Mouse (Mus musculus): ENCODE data around the gene Nlgn1. TPM values are rescaled to one million over a fixed set of nuclear protein-coding genes. Genes with fewer than 3 reads are reported as not detected.

Nlgn1 gene
- polyA plus RNA-seq, 1 experiment from 2014 or later: 15.9 TPM

DNA sequence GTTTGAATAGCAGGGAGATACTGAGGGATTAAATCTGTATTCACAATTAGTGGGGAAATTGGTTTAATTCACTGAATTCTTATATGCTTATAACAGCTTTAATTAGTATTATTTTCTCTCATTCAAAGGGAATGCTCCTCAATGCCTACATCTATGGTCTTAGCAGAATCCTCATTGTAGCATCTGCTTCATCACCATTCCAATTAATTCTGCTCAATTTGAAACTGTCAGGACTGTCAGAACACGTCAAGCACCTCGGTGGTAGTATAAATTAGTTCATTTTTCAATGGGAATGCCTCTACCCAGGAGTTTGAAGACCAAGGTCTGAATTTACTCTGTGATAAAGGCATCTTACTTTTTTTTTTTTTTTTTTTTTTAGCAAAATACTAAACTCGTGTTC, 158.6 kb downstream of the Nlgn1 start:
- H3K4me1 ChIP-seq (ENCODE audit: control insufficient read depth, insufficient read depth, low read length): peaks cover 5% of the 10 kb centered on the region; the same call in 1 of the 2 replicates
- WGBS: 16% methylated on average over 3 of the region's 3 CpGs
- peak; percentile 75 for DNase-seq (ENCODE audit: low spot score)
- no peaks in the 10 kb centered on the region for H3K9me3 ChIP-seq (replicated peaks; ENCODE audit: control insufficient read depth, low read length)
- ATAC-seq: peak; percentile 86
- H3K27ac ChIP-seq (ENCODE audit: low read depth, low read length): no peak overlapping the region
- H3K4me3 ChIP-seq (ENCODE audit: low read depth, low read length): no peak overlapping the region
- no peaks in the 10 kb centered on the region for H3K36me3 ChIP-seq (ENCODE audit: control insufficient read depth, insufficient read depth, low read length)
- H3K27me3 ChIP-seq (replicated peaks; ENCODE audit: control insufficient read depth, insufficient read depth, low read length): no peaks in the 10 kb centered on the region
- H3K9ac ChIP-seq (ENCODE audit: low read length): no peak overlapping the region
- H3K4me2 ChIP-seq (ENCODE audit: low read length): no peak overlapping the region

DNA sequence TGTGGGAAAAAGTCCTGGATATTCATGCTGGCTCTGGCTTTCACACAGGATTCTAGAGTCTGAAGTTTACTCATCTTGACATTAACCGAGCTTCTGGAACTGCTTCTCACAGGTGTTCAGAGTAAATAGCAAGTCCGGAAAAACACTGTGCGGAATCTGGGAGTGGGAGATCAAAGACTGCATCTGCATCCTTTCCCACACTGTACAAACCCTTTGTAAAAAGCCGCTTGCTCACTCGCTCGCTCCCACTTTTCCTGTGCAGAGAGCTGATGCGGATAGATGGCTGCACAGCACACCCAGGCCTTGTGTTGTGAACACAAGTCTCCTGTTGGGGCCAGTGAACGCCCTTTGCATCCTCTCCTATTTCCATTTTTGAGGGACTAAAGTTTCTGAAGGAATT, 165.5 kb downstream of the Nlgn1 start:
- ATAC-seq (no peak), DNase-seq (ENCODE audit: low spot score) (no peak)
- no peak overlapping the region for H3K27ac ChIP-seq (ENCODE audit: low read depth, low read length)
- no peaks in the 10 kb centered on the region for H3K9me3 ChIP-seq (replicated peaks; ENCODE audit: control insufficient read depth, low read length)
- H3K9ac ChIP-seq (ENCODE audit: low read length): no peak overlapping the region
- 81% methylated on average over 8 of the region's 8 CpGs for WGBS
- no peaks in the 10 kb centered on the region for H3K36me3 ChIP-seq (ENCODE audit: control insufficient read depth, insufficient read depth, low read length)
- no peak overlapping the region for H3K4me3 ChIP-seq (ENCODE audit: low read depth, low read length)
- no peaks in the 10 kb centered on the region for H3K27me3 ChIP-seq (replicated peaks; ENCODE audit: control insufficient read depth, insufficient read depth, low read length)
- no peaks in the 10 kb centered on the region for H3K4me1 ChIP-seq (ENCODE audit: control insufficient read depth, insufficient read depth, low read length)
- H3K4me2 ChIP-seq (ENCODE audit: low read length): no peak overlapping the region

DNA sequence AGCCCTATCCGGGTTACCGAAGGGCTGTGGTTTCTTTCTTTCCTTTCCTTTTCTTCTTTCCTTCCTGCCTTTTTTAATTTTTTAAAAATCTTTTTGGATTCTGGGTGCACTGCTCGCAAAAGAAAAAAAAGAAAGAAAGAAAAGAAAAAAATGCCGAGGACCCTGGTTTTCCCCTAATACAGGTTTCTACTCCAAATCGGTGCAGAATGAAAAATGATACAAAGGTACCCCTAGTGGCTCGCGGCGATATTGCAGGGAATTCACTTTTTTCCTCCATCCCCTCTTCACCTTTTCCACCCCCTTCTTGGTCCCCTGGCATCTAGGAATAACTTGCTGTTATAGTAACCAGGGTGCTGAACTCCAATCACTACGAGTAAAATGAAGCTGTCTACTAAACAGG, 178.5 kb downstream of the Nlgn1 start:
- Histone ChIP-seq H3K9me3 (replicated peaks; ENCODE audit: control insufficient read depth, low read length) (no peaks in the 10 kb centered on the region), H3K36me3 (ENCODE audit: control insufficient read depth, insufficient read depth, low read length) (no peaks in the 10 kb centered on the region), H3K4me1 (ENCODE audit: control insufficient read depth, insufficient read depth, low read length) (peaks cover 9% of the 10 kb centered on the region; the same call in 1 of the 2 replicates), H3K27ac (ENCODE audit: low read depth, low read length) (no peak overlapping the region), H3K27me3 (replicated peaks; ENCODE audit: control insufficient read depth, insufficient read depth, low read length) (no peaks in the 10 kb centered on the region), H3K4me3 (ENCODE audit: low read depth, low read length) (peak overlapping the region; percentile 53), H3K9ac (ENCODE audit: low read length) (peak overlapping the region; percentile 62), H3K4me2 (ENCODE audit: low read length) (peak overlapping the region; percentile 48)
- ATAC-seq (peak; percentile 62), DNase-seq (ENCODE audit: low spot score) (peak; percentile 86)
- 0% methylated on average over 9 of the region's 9 CpGs for WGBS

DNA sequence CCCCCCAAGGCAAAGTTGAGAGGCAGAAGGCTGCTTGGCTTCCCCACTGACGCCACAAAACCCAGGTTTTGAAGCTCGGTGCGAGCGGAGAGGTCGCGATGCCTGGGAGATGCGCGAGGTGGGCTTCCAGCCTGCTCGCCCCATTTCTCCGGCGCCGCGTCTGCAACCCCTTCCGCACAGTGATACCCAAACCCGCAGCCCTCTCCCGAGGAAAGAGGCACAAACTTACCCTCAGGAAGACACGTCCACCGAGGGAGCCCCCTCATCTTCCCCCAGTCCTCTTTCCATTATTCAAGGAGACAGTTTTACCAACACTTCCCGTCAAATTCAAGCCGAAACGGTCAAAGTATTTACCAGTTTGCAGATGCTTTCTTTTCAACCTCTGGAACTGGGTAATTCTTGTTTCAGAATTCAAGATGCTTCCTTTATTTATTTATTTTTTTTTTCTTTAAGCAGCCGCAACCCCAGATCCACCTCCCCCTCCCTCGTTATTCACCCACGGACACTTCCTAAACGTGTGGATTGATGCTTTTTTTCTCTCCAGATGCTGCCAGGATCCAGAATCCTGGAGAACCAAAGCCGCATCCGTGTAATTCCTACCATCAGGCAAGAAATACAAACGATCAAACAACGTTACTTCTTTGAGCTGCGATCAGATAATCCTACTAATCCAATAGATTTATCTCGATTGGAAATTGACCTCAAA, 179.1 kb downstream of the Nlgn1 start:
- Histone ChIP-seq H3K4me3 (ENCODE audit: low read depth, low read length) (peak overlapping the region; percentile 53), H3K9me3 (replicated peaks; ENCODE audit: control insufficient read depth, low read length) (no peaks in the 10 kb centered on the region), H3K36me3 (ENCODE audit: control insufficient read depth, insufficient read depth, low read length) (no peaks in the 10 kb centered on the region), H3K9ac (ENCODE audit: low read length) (peak overlapping the region; percentile 62), H3K27me3 (replicated peaks; ENCODE audit: control insufficient read depth, insufficient read depth, low read length) (no peaks in the 10 kb centered on the region), H3K27ac (ENCODE audit: low read depth, low read length) (peak overlapping the region; percentile 40; the same call in 1 of the 2 replicates), H3K4me2 (ENCODE audit: low read length) (peak overlapping the region; percentile 48), H3K4me1 (ENCODE audit: control insufficient read depth, insufficient read depth, low read length) (peaks cover 9% of the 10 kb centered on the region; the same call in 1 of the 2 replicates)
- under 1% methylated on average over 31 of the region's 31 CpGs for WGBS
- peak; percentile 59 for DNase-seq (ENCODE audit: low spot score)
- ATAC-seq: peak; percentile 75

DNA sequence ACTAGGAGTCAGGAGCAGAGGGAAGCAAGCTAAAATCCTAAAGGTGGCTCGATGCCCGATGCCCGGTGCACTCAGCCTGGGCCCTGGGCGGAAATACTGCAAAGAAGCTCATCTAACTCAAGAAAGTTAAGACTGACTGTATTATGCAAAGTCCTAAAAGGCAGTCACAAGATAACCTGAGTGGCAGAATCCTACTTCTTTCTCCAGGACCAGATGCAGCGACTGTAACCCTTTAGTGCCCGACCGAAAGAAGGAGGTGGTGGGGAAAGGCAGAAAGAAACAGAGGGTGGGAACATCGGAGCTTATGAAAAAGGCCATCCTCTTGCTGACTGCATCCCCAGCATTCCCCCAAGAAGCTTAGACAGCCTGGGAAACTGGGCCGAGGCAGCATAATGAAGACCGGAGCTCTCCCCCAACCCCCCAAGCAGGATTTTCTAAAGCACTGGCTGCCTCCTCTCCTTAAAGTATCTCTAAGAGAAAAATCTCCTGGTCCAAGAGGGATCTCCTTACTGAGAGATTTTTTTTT, 179.7 kb downstream of the Nlgn1 start:
- peak overlapping the region; percentile 48 for H3K4me2 ChIP-seq (ENCODE audit: low read length)
- no peaks in the 10 kb centered on the region for H3K9me3 ChIP-seq (replicated peaks; ENCODE audit: control insufficient read depth, low read length)
- peaks cover 9% of the 10 kb centered on the region; the same call in 1 of the 2 replicates for H3K4me1 ChIP-seq (ENCODE audit: control insufficient read depth, insufficient read depth, low read length)
- H3K9ac ChIP-seq (ENCODE audit: low read length): peak overlapping the region; percentile 62
- no peaks in the 10 kb centered on the region for H3K36me3 ChIP-seq (ENCODE audit: control insufficient read depth, insufficient read depth, low read length)
- H3K27me3 ChIP-seq (replicated peaks; ENCODE audit: control insufficient read depth, insufficient read depth, low read length): no peaks in the 10 kb centered on the region
- peak overlapping the region; percentile 53 for H3K4me3 ChIP-seq (ENCODE audit: low read depth, low read length)
- under 1% methylated on average over 10 of the region's 10 CpGs for WGBS
- DNase-seq (ENCODE audit: low spot score) (peak; percentile 68), ATAC-seq (peak; percentile 62)
- H3K27ac ChIP-seq (ENCODE audit: low read depth, low read length): peak overlapping the region; percentile 40; the same call in 1 of the 2 replicates

DNA sequence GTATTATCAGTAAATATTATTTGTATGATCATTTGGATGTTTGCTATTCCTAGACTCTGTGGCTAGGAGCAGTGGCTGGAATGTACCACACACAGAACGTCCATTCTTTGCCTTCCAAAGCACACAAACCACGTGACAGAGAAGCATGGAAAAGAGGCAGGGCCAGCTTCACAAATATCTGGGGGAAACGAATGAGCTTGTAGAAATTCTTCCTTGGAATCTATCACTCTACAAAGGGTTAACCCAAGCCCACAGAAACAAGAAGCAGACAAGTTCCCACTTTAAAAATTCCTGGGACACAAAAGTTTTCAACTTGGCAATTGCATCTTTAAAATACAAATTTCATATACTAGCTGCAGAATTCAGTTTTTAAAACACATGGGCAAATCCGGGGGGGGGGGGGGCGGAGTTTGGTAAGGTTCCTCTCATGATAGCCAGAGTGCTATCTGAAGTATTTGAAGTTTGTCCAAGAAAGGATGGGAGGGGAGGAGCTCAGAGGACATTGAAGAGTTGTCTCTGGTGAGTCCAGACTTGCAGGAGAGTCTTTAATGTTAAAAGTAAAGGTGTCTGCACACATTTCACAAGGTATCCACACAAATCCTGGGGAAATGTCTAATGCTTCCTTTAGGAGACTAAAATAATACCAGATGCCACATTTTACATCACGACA, 180.8 kb downstream of the Nlgn1 start:
- Histone ChIP-seq H3K4me2 (ENCODE audit: low read length) (peak overlapping the region; percentile 48), H3K9ac (ENCODE audit: low read length) (peak overlapping the region; percentile 53)

DNA sequence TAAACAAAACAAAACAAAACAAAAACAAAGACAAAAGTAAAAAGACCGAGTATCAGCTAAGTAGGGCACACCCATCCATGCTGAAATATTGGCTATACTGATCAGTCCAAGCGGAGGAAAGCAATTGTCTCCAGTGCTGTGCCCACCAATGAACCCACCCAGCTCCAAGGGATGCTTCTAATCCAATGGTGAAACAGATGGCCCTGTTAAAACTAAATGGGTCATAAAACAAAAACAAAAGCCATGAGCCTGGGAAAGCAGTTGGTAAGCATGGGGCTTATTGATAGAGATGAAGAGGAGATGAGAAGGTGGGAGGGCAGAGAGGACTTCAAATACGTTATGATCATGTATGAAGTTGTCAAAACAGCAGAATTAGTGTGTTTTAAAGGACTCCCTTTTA, 186.1 kb downstream of the Nlgn1 start:
- ATAC-seq (peak; percentile 71), DNase-seq (ENCODE audit: low spot score) (peak; percentile 56)
- WGBS: 15% methylated on average over 3 of the region's 3 CpGs
- Histone ChIP-seq H3K4me2 (ENCODE audit: low read length) (no peak overlapping the region), H3K9me3 (replicated peaks; ENCODE audit: control insufficient read depth, low read length) (no peaks in the 10 kb centered on the region), H3K27me3 (replicated peaks; ENCODE audit: control insufficient read depth, insufficient read depth, low read length) (no peaks in the 10 kb centered on the region), H3K36me3 (ENCODE audit: control insufficient read depth, insufficient read depth, low read length) (no peaks in the 10 kb centered on the region), H3K4me1 (ENCODE audit: control insufficient read depth, insufficient read depth, low read length) (peaks cover 9% of the 10 kb centered on the region; the same call in 1 of the 2 replicates), H3K27ac (ENCODE audit: low read depth, low read length) (no peak overlapping the region), H3K4me3 (ENCODE audit: low read depth, low read length) (no peak overlapping the region), H3K9ac (ENCODE audit: low read length) (no peak overlapping the region)

More for the DNA sequence above, 180.8 kb downstream of the Nlgn1 start:
- peaks cover 9% of the 10 kb centered on the region; the same call in 1 of the 2 replicates for H3K4me1 ChIP-seq (ENCODE audit: control insufficient read depth, insufficient read depth, low read length)
- peak overlapping the region; percentile 53 for H3K4me3 ChIP-seq (ENCODE audit: low read depth, low read length)
- 28% methylated on average over 6 of the region's 6 CpGs for WGBS
- ATAC-seq (0 out of 2 replicates have a peak, but pooled peaks have one; percentile 33), DNase-seq (ENCODE audit: low spot score) (peak; percentile 52)
- no peaks in the 10 kb centered on the region for H3K9me3 ChIP-seq (replicated peaks; ENCODE audit: control insufficient read depth, low read length)
- H3K27ac ChIP-seq (ENCODE audit: low read depth, low read length): no peak overlapping the region
- no peaks in the 10 kb centered on the region for H3K27me3 ChIP-seq (replicated peaks; ENCODE audit: control insufficient read depth, insufficient read depth, low read length)
- H3K36me3 ChIP-seq (ENCODE audit: control insufficient read depth, insufficient read depth, low read length): no peaks in the 10 kb centered on the region

DNA sequence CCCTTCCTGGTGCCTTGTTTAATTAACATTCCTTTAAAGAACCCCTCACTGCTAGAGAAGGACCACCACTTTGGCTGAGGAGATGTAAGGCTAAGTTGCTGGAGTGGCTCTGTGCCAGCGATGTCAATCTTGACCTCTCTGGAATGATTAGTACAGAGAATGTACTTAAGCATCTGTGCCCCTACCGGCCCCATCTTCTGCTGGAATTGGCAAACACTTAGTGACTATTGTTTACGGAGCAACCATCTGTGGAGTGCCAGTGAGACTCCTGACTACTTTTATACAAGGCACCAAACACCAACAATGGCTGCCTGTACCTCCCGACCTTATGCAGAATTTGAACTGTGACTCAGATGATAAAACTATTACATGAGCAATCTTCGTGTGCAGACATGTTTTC, 186.8 kb downstream of the Nlgn1 start:
- H3K9me3 ChIP-seq (replicated peaks; ENCODE audit: control insufficient read depth, low read length): no peaks in the 10 kb centered on the region
- ATAC-seq (peak; percentile 84), DNase-seq (ENCODE audit: low spot score) (peak; percentile 69)
- no peaks in the 10 kb centered on the region for H3K27me3 ChIP-seq (replicated peaks; ENCODE audit: control insufficient read depth, insufficient read depth, low read length)
- H3K9ac ChIP-seq (ENCODE audit: low read length): no peak overlapping the region
- H3K27ac ChIP-seq (ENCODE audit: low read depth, low read length): no peak overlapping the region
- 16% methylated on average over 5 of the region's 5 CpGs for WGBS
- 0 out of 2 replicates have a peak, but pooled peaks cover 9% of the 10 kb centered on the region for H3K4me1 ChIP-seq (ENCODE audit: control insufficient read depth, insufficient read depth, low read length)
- H3K4me3 ChIP-seq (ENCODE audit: low read depth, low read length): no peak overlapping the region
- no peaks in the 10 kb centered on the region for H3K36me3 ChIP-seq (ENCODE audit: control insufficient read depth, insufficient read depth, low read length)
- no peak overlapping the region for H3K4me2 ChIP-seq (ENCODE audit: low read length)

Data from forebrain, embryonic 14.5 days (tissue).